Mouse (Mus musculus): ENCODE measurements at regions not wholly inside any gene's neighbourhood (a gene's known extent, or its start where the extent isn't known, plus 50 kb on each side); places are given as distances from the start of the nearest gene placed in this dataset.

DNA sequence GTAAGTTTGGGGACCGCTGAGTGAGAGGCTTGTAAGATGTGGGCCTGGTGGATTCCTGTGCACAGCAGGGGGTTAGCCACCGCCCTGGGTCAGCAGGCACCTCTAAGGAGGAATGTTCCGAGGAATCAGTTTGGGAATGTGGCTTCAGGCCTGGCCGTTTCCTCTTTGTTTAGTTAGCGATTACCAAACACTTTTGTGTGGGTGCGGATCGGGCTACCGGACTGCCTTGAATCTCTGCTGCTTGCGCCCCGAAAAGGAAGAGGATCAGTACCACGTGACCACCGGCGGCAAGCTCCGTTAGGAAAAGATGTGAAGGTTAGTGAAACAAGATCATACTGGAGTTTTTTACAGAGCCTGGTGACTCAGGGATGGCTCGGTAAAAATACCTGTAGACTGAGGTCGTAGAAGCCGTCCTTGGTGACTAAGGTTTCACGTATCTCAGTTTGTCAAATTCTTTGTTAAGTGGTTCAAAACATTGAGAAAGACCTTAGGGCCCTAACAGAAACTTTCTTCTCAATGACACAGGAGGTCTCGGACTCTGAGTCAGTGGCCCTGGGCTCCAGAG, 71.5 kb downstream of the Zfp281 start:
- Histone ChIP-seq H3K27me3 (ENCODE audit: control insufficient read depth, insufficient read depth, low read length) (no peaks in the 10 kb centered on the region), H3K9me3 (ENCODE audit: control insufficient read depth, low read length) (no peaks in the 10 kb centered on the region), H3K9ac (ENCODE audit: low read depth, low read length, severe bottlenecking) (0 out of 2 replicates have a peak overlapping the region, but pooled peaks have one; percentile 1), H3K4me1 (ENCODE audit: control insufficient read depth, insufficient read depth, low read length) (peaks cover 6% of the 10 kb centered on the region; the same call in 1 of the 2 replicates), H3K36me3 (ENCODE audit: control insufficient read depth, insufficient read depth, low read length) (no peaks in the 10 kb centered on the region), H3K4me3 (replicated peaks; ENCODE audit: low read length) (0 out of 2 replicates have a peak overlapping the region, but pooled peaks have one; percentile 9), H3K27ac (replicated peaks; ENCODE audit: low read depth, low read length) (no peak overlapping the region), H3K4me2 (replicated peaks; ENCODE audit: low read depth, low read length, severe bottlenecking) (peak overlapping the region; percentile 36; the same call in 1 of the 2 replicates)
- no peak for DNase-seq (ENCODE audit: low spot score)
- 5% methylated on average over 19 of the region's 19 CpGs for WGBS
- no peak for ATAC-seq (ENCODE audit: low FRiP score, low read depth)
- no peak for TF ChIP-seq POLR2A (IDR thresholded peaks at IDR 0.05; ENCODE audit: borderline replicate concordance, extremely low read depth, insufficient read depth, insufficient read length)

DNA sequence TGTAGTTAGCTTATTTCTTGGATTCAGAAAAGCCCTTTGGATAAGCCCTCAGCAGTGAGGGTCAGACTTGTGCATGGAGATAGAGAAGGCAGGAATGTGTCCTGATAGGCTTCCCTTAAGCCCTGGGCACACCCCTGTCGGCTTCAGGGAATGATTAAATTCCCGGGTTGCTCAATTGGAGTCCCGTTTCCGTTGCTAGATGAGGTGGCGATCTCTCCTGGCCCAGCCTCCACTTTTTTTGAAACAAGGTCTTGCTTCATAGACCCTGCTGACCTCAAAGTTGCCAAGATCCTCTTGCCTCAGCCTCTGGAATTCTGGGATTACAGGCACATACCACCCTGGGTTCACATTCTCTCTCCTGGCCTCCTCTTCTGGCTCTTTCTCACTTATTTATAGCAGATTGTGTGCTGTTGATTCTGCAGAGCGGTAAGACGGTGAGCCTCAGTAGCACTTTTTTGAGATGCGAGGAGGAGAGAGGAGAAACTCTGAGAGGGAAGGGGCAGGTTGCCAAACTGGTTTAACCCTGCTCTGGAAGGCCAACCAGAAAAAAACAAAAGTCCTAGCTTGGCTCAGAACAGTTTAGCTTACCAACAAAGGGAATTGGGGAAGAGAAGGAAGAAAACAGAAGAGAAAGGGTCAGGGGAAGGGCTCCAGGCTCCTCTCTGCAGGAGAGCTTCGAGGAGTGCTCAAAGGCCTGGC, 73.9 kb downstream of the Zfp281 start:
- no peak overlapping the region for H3K4me2 ChIP-seq (replicated peaks; ENCODE audit: low read depth, low read length, severe bottlenecking)
- no peak overlapping the region for H3K4me3 ChIP-seq (replicated peaks; ENCODE audit: low read length)
- no peaks in the 10 kb centered on the region for H3K9me3 ChIP-seq (ENCODE audit: control insufficient read depth, low read length)
- no peak overlapping the region for H3K9ac ChIP-seq (ENCODE audit: low read depth, low read length, severe bottlenecking)
- peak overlapping the region; percentile 43; the same call in 1 of the 2 replicates for H3K27ac ChIP-seq (replicated peaks; ENCODE audit: low read depth, low read length)
- DNase-seq (ENCODE audit: low spot score), result no peak
- H3K27me3 ChIP-seq (ENCODE audit: control insufficient read depth, insufficient read depth, low read length), result no peaks in the 10 kb centered on the region
- no peak for ATAC-seq (ENCODE audit: low FRiP score, low read depth)
- H3K36me3 ChIP-seq (ENCODE audit: control insufficient read depth, insufficient read depth, low read length), result no peaks in the 10 kb centered on the region
- peaks cover 6% of the 10 kb centered on the region; the same call in 1 of the 2 replicates for H3K4me1 ChIP-seq (ENCODE audit: control insufficient read depth, insufficient read depth, low read length)
- WGBS, result 23% methylated on average over 9 of the region's 9 CpGs
- TF ChIP-seq POLR2A (IDR thresholded peaks at IDR 0.05; ENCODE audit: borderline replicate concordance, extremely low read depth, insufficient read depth, insufficient read length), result no peak

DNA sequence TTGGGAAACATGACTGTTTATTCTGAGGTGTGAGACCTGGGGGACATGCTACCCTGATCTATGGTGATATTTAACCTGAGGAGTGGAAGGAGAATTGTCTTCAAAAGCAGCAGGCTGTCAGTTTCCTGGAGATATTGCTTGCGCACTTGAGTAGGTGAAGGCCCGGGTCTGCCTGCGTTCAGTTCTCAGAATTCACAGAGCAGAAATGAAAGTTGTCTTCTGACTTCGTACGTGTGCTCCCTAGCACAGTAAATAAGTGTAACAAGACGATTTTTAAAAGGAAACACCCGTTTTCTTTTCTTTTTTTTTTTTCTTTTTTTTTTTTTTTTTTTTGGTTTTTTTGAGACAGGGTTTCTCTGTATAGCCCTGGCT, 74.4 kb downstream of the Zfp281 start:
- peak overlapping the region; percentile 43; the same call in 1 of the 2 replicates for H3K27ac ChIP-seq (replicated peaks; ENCODE audit: low read depth, low read length)
- peaks cover 6% of the 10 kb centered on the region; the same call in 1 of the 2 replicates for H3K4me1 ChIP-seq (ENCODE audit: control insufficient read depth, insufficient read depth, low read length)
- no peaks in the 10 kb centered on the region for H3K27me3 ChIP-seq (ENCODE audit: control insufficient read depth, insufficient read depth, low read length)
- H3K9ac ChIP-seq (ENCODE audit: low read depth, low read length, severe bottlenecking), result no peak overlapping the region
- WGBS, result 74% methylated on average over 7 of the region's 7 CpGs
- H3K4me3 ChIP-seq (replicated peaks; ENCODE audit: low read length), result no peak overlapping the region
- ATAC-seq (ENCODE audit: low FRiP score, low read depth) (no peak), DNase-seq (ENCODE audit: low spot score) (no peak)
- H3K9me3 ChIP-seq (ENCODE audit: control insufficient read depth, low read length), result no peaks in the 10 kb centered on the region
- no peaks in the 10 kb centered on the region for H3K36me3 ChIP-seq (ENCODE audit: control insufficient read depth, insufficient read depth, low read length)
- H3K4me2 ChIP-seq (replicated peaks; ENCODE audit: low read depth, low read length, severe bottlenecking), result no peak overlapping the region
- no peak for TF ChIP-seq POLR2A (IDR thresholded peaks at IDR 0.05; ENCODE audit: borderline replicate concordance, extremely low read depth, insufficient read depth, insufficient read length)

DNA sequence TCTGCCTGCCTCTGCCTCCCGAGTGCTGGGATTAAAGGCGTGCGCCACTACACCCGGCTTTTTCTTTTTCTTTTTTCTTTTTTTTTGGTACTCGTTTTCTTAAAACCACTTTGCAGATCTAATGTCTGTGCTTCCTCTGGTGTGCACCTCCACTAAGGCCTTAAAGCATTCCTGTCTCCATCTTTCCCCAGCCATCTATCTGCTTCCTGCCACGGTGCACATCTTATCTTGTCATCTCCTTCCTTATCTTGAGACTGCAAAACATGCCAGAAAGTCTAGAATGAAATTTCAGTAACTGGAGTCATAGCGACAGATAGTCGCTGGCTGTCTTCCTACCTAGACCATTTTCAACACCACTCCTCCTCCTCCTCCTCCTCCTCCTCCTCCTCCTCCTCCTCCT, 74.9 kb downstream of the Zfp281 start:
- ATAC-seq (ENCODE audit: low FRiP score, low read depth), result no peak
- Histone ChIP-seq H3K4me2 (replicated peaks; ENCODE audit: low read depth, low read length, severe bottlenecking) (no peak overlapping the region), H3K27me3 (ENCODE audit: control insufficient read depth, insufficient read depth, low read length) (no peaks in the 10 kb centered on the region), H3K9me3 (ENCODE audit: control insufficient read depth, low read length) (no peaks in the 10 kb centered on the region), H3K4me1 (ENCODE audit: control insufficient read depth, insufficient read depth, low read length) (peaks cover 6% of the 10 kb centered on the region; the same call in 1 of the 2 replicates), H3K9ac (ENCODE audit: low read depth, low read length, severe bottlenecking) (no peak overlapping the region), H3K36me3 (ENCODE audit: control insufficient read depth, insufficient read depth, low read length) (no peaks in the 10 kb centered on the region), H3K27ac (replicated peaks; ENCODE audit: low read depth, low read length) (no peak overlapping the region), H3K4me3 (replicated peaks; ENCODE audit: low read length) (no peak overlapping the region)
- no peak for DNase-seq (ENCODE audit: low spot score)
- no peak for TF ChIP-seq POLR2A (IDR thresholded peaks at IDR 0.05; ENCODE audit: borderline replicate concordance, extremely low read depth, insufficient read depth, insufficient read length)
- 87% methylated on average over 8 of the region's 8 CpGs for WGBS

DNA sequence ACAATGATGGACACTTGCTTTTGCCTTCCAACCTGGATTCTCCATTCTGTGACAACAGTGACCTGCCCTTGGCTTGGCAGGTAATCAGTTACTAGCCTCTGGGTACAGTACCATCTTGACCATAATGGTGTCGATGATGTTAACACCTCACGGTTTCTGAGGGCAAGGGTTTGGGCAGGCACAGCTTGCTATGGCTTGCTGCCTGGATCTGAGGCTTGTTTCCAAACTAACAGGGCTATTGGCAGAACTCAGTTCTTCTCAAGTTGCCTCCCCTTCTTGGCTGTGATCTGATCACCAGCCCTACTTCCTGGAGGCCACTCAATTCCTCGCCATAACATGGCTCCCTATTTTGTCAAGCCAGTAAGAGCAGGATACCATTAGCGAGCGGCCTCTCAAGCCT, 79.4 kb downstream of the Zfp281 start:
- Histone ChIP-seq H3K4me2 (replicated peaks; ENCODE audit: low read depth, low read length, severe bottlenecking) (no peak overlapping the region), H3K27me3 (ENCODE audit: control insufficient read depth, insufficient read depth, low read length) (no peaks in the 10 kb centered on the region), H3K4me1 (ENCODE audit: control insufficient read depth, insufficient read depth, low read length) (no peaks in the 10 kb centered on the region), H3K27ac (replicated peaks; ENCODE audit: low read depth, low read length) (no peak overlapping the region), H3K9me3 (ENCODE audit: control insufficient read depth, low read length) (no peaks in the 10 kb centered on the region), H3K9ac (ENCODE audit: low read depth, low read length, severe bottlenecking) (no peak overlapping the region), H3K36me3 (ENCODE audit: control insufficient read depth, insufficient read depth, low read length) (no peaks in the 10 kb centered on the region), H3K4me3 (replicated peaks; ENCODE audit: low read length) (no peak overlapping the region)
- 84% methylated on average over 5 of the region's 5 CpGs for WGBS
- TF ChIP-seq POLR2A (IDR thresholded peaks at IDR 0.05; ENCODE audit: borderline replicate concordance, extremely low read depth, insufficient read depth, insufficient read length), result no peak
- no peak for DNase-seq (ENCODE audit: low spot score)
- no peak for ATAC-seq (ENCODE audit: low FRiP score, low read depth)

Data from limb, embryonic 14.5 days (tissue).